Mouse (Mus musculus) left cerebral cortex, adult 2 months (tissue): ENCODE results near the gene Lamc2. TPM values are rescaled to one million over a fixed set of nuclear protein-coding genes. Genes with fewer than 3 reads are reported as not detected.

Experiments
- DNase-seq, 2 experiments: peaks; one replicate each; pipeline ENCODE4 v3.0.0; 2021 to 2022; ENCODE audit warnings: low spot score in 2 of 2, mixed read lengths in 1 of 2; ENCODE audit errors: extremely low spot score in 1 of 2
- H3K27ac ChIP-seq: fragments of 200-600 bp; 2 replicates; pipeline ENCODE4 v1.8.1; 2022
- H3K4me3 ChIP-seq: fragments of 200-600 bp; 2 replicates; pipeline ENCODE4 v1.8.1; 2022
- CTCF ChIP-seq: fragments of 200-600 bp; IDR thresholded peaks from 2 replicates; pipeline ENCODE4 v1.8.1; 2022; ENCODE audit warnings: antibody characterized with exemption, mild to moderate bottlenecking, moderate library complexity
- intact Hi-C: fragments of 180-260 bp; cut with DNase I; formaldehyde crosslinking; loops from one replicate; pipeline ENCODE4 v1.15.1; 2025
- long read RNA-seq, 2 experiments: library from polyadenylated mRNA; stranded (forward); transcript quantifications; one replicate each; pipeline ENCODE4 v2.0.0; 2021; ENCODE audit warnings: borderline mapping rate in 2 of 2
- total RNA-seq, 2 experiments: library from RNA; stranded (reverse); gene quantifications; 2 replicates each; pipeline ENCODE4 v1.2.3; 2021

Gene Lamc2
- total RNA-seq = 10 to 100 TPM; 12.1 to 12.5 TPM
- long read RNA-seq, experiment 1, full-length matches to known transcripts = 21 of 29 reads
- long read RNA-seq, experiment 1, partial matches to known transcripts = 1 of 29 reads
- long read RNA-seq, experiment 1, other reads (novel, unspliced or antisense) = 7 of 29 reads
- long read RNA-seq, experiment 2, full-length matches to known transcripts = 15 of 21 reads
- long read RNA-seq, experiment 2, partial matches to known transcripts = 3 of 21 reads
- long read RNA-seq, experiment 2, other reads (novel, unspliced or antisense) = 3 of 21 reads

DNA sequence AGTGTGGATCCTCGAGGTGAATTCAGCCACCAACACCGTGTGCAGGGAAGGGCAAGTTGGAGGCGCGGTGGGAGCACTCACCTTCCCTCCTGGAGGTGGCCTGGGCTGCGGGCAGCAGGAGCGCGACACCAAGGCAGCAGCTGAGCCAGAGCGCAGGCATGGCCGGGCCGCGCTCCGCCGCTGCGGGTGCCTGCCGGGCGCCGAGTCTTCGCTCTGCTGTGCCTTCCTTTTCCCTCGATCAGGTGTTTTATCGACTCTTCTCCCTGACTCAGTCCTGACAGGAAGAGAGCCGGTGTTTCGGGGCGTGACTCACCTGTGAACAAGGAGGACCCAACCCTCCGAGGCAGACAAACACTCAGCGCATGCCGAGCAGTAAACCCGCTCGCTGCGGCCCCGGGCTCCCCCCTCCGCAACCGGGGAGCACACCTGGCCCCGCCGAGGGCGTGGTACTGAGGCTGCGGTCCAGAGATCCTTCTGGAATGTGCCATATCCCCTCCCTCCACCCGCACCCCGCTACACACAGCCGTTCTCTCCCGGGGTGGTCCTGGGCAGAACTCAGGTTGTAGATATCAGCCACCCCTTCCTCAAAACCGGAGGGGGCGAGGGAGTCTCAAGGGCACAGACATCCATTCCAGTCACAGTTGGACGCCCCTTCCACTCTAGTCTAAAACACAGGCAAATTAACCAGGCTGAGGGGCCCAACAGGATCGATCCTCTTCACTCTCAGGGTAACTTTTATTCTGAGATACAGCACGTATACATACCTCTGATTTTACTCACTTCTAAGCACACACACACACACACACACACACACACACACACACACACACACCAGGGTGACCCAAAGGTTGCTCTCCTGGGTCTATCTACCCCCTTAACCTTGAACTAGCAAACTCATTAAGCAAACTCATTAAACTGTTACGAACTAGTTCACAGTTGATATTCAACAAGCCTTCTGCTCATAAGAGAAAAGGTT lies at the start of gene Lamc2:
Gene Lamc2 (minus strand): TSS at position 620 of the 976 bp plus-strand sequence.
- TF ChIP-seq CTCF = no peak
- Histone ChIP-seq H3K27ac (0 out of 2 replicates have a peak within 1 kb of the TSS, but pooled peaks have one; percentile 3), H3K4me3 (peak within 1 kb of the TSS; percentile 51)
- peak in 1 of 2 experiments; percentile 36 for DNase-seq
- intact Hi-C loops = loop anchor here (5.0 kb wide), 1 partner anchor 146 kb away; the partner anchor contains the start of gene Lamc1

DNA sequence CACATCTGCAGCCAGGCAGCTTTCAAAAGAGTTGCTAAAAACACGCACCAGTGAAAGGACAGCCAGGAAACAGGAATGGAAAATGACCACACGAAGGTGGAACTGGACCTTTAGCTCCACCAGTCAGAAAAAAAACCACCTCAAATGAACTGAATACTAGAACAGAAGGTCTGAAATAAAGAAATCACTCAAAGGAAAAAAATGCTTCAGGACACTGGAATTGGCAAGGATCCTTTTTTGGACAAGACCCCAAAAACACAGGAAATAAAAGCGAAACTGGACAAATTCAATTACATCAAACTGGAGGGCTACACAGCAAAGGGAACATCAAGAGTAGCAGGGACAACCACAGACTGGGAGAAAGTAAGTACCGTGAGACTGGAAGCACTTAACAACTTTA lies 49.3 kb upstream of the Lamc2 start:
- TF ChIP-seq CTCF = no peak
- no peak overlapping the region for H3K4me3 ChIP-seq
- intact Hi-C loops = no loop called here
- no peak for DNase-seq
- H3K27ac ChIP-seq = no peak overlapping the region

DNA sequence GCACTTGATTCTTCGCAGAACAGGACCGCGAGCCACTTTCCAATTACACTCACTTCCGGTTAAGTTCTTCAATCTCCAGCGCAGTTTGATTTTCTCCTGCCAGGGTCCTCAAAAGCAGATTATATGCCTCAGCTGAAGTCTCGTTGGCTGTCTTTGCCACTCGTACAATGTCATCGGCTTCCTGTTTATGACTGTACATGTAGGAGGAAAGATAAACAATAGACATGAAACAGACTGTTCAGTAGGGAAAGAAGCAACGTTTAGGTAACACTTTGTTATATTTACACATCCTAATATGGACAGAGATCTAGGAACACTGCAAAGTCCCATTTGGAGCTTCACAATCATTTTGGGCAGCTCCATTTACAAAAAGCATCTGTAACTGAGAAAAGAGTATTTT lies 45.4 kb upstream of the Lamc2 start:
- TF ChIP-seq CTCF = no peak
- intact Hi-C loops = no loop called here
- Histone ChIP-seq H3K4me3 (no peak overlapping the region), H3K27ac (no peak overlapping the region)
- DNase-seq = no peak

DNA sequence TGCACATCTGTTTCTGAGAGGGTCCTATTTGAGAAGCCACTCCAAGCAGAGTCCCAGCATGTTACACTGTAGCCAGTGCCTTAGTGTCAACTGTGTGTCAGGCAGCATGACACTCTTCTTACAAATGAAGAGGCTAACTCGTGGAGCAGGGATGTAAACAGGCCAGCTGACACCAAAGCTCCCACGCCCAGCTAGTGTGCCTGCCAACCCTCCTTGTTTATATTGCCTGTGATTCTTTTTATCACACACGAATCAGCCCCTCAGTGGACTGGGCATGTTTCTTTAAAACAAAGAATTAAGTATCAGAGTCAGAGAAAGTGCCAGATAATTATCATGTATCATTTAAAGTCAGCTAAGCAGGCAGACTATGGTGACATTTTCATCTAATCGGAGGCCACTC lies 41.7 kb upstream of the Lamc2 start:
- no peak for DNase-seq
- H3K4me3 ChIP-seq = no peak overlapping the region
- TF ChIP-seq CTCF = no peak
- intact Hi-C loops = loop anchor here (5.0 kb wide), 1 partner anchor 126 kb away; no protein-coding TSS in a partner anchor
- no peak overlapping the region for H3K27ac ChIP-seq

DNA sequence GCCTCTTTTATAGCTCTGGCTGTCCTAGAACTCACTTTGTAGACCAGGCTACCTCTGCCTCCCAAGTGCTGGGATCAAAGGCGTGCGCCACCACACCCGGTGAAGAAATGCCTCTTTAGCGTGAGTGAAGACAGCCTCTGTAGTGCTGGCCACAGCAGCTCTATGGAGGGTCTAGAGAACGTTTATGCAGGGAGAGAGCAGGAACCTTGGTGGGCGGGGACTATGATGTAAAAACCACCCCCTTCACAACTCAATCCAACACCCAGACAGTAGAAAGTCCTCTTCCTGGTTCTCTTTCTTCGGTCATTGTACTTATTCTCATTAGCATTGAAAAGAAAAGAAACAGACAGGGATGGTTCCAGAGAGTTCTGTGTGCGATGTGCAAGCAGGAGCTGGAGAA lies 40.8 kb upstream of the Lamc2 start:
- Histone ChIP-seq H3K4me3 (no peak overlapping the region), H3K27ac (no peak overlapping the region)
- intact Hi-C loops = loop anchor here (5.0 kb wide), 1 partner anchor 125 kb away; no protein-coding TSS in a partner anchor
- no peak for DNase-seq
- TF ChIP-seq CTCF = no peak

DNA sequence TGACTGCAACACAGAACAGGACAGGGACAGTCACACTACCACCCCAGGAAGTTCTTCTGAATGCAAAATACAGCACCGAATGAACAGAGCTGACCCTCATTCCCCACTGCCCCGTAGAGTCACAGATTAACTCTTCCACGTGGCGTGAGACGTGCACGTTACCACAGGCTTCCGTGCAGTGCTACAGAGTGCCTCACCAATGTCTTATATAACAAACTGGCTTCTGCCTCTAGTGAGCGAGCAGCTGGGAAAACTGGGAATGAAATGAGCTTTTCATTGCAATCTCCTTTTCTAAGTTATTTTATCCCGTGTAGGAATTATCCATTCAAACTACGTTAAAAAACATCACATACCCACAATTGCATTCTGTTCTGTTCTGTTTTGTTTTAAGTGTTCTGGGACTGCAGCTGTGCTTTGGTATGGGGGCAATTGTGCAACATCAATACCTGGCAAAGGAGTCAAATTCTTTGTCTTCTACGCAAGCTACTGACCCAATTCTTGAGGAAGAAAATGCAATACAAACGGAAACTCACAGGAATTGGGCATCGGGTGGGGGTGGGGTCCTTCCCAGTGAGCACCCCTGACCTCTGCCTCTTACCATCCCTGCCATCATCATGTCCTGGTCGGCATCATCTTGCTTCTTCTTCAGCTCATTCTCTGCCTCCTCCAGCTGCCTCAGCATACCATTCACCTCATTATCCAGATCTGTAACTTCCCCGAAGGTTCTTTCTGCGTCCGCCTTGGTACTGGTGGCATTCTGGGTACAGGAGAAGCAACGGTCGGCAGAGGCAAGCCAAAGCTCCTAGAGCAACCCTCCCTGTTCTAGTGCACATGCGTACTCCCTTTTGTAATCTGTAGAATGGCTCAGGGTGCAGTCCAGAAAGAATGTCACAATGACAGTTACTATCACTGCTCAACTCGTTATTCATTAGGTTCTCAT lies 39.8 kb upstream of the Lamc2 start:
- peak in 1 of 2 experiments; percentile 31 for DNase-seq
- no peak overlapping the region for H3K4me3 ChIP-seq
- no peak for TF ChIP-seq CTCF
- intact Hi-C loops = loop anchor here (5.0 kb wide), 1 partner anchor 124 kb away; no protein-coding TSS in a partner anchor
- peak overlapping the region; percentile 80 for H3K27ac ChIP-seq

DNA sequence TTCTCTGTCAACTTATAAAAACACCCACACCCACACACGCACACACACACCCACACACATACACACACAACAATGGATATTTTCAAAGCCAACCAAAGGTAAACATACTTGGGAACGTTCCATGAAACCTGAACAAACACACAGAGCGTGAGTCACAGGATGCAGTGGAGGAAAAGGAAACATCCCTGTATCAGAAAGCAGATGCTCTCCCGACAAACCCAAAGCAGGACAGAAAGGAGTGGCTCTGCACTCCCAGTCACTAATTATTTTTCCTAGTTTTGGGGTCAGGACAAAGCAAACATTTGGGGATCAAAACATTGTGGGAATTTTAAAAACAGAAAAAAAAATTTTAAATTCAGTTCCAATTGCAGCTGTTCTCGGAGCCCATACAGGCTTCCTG lies 38.1 kb upstream of the Lamc2 start:
- Histone ChIP-seq H3K4me3 (no peak overlapping the region), H3K27ac (peak overlapping the region; percentile 80)
- no peak for TF ChIP-seq CTCF
- intact Hi-C loops = loop anchor here (5.0 kb wide), 1 partner anchor 108 kb away; the partner anchor contains the start of gene Lamc1
- no peak for DNase-seq

DNA sequence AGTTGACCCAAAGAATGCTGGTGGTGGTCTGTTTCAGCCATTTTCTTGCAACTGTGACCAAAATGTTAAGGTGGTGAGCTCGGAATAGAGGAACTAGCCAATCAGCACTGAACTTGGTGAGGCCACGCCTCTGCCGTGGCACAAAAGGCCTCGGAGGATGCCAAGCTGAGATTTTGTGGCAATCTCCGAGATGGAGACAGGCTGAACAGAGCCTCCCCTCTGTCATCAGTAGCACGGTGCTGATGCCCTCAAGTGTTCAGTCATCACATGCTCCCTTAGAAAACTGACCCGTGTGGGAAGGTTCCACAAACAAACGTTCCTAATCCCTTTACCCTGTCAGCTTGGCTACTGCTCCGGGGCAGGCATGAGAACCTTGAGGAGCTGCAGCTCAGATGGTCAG lies 33.1 kb upstream of the Lamc2 start:
- DNase-seq = no peak
- intact Hi-C loops = loop anchor here (5.0 kb wide), 1 partner anchor 37 kb away; no protein-coding TSS in a partner anchor
- no peak overlapping the region for H3K4me3 ChIP-seq
- no peak for TF ChIP-seq CTCF
- no peak overlapping the region for H3K27ac ChIP-seq

DNA sequence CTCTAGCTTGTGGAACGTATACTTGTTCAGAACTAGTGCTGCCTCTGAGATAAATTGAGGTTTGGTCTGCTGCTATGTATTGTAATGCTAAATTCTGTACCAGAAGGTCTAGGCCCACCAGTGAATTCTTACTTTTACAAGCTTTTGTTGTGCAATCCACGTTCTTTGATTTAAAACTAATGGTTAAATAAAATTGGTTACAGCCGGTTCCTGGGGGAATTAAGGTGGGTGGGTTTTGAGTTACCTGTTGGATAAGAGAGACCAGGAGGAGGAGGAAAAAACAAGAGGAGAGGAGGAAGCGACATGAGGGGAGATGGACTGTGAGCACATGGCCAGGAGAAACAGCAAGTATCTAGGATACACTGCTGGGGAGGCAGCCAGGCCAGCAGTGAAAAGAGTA lies 30.3 kb upstream of the Lamc2 start:
- intact Hi-C loops = loop anchor here (5.0 kb wide), 1 partner anchor 34 kb away; no protein-coding TSS in a partner anchor
- DNase-seq = no peak
- no peak for TF ChIP-seq CTCF
- H3K4me3 ChIP-seq = no peak overlapping the region
- H3K27ac ChIP-seq = no peak overlapping the region

DNA sequence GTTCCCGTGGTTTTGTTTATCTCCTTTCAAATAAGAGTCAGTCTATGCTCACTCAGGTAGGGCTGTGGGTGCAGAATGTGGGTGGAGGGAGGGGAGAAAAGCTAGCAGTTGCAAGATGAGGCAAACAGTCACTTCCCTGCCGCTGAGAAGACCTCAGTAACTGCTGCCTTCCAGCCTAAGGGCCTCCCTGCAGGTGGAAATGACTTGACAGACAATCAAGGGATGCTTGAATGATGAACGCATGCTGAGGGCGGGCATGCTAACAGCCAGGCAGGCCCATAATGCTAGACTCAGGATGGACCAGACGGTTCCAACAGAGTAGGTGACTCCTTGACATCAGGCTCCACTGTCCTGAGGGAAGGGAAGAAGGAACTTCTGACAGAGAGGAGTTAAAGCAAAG lies 29.4 kb upstream of the Lamc2 start:
- no peak for TF ChIP-seq CTCF
- no peak overlapping the region for H3K27ac ChIP-seq
- no peak overlapping the region for H3K4me3 ChIP-seq
- no peak for DNase-seq
- intact Hi-C loops = loop anchor here (5.0 kb wide), 1 partner anchor 33 kb away; no protein-coding TSS in a partner anchor

DNA sequence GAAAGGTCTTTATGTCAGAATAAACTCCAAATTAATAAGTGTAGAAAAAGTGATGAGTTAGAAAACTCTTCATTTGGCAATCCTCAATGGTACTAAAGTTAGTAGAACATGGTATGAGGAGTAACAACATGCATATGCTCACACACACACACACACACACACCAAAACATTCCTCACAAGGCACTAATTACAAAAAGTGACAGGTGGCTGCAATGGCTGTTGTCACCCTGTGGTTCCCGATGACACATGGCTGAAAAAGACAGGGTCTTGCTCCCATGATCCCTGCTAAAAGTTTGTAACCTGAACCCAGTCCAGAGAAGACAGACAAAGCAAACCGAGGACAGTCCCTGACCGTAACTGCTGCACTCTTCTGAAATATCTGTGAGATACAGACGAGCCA lies 24.7 kb upstream of the Lamc2 start:
- no peak for TF ChIP-seq CTCF
- no peak overlapping the region for H3K4me3 ChIP-seq
- no peak overlapping the region for H3K27ac ChIP-seq
- DNase-seq = no peak
- intact Hi-C loops = no loop called here
